Mouse (Mus musculus): ENCODE data around the gene Ptcra.
A peak's percentile ranks its signal among the peaks of the same experiment; 100 is the strongest.

Gene Ptcra

DNA sequence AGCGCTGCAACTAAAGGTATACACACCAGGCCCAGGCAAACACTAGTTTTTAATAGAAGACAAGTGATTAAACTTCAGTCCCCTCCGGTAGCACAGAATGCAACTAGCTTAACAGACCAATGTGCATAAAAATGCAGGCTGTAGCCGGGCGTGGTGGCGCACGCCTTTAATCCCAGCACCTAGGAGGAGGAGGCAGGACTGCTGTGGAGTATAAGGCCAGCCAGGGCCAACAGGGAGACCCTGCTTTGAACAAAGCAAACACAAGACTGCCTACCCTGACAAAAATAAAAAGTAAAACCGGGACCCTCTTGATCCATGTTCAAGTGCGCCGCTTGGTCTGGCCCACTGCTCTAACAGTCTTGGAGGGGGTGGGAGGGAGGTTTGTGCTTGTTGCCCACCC is 11.6 kb upstream of the Ptcra start:
- TF ChIP-seq POU5F1 (IDR thresholded peaks at IDR 0.05; ENCODE audit: borderline replicate concordance, low read length) (no peak), CTCF (conservative IDR thresholded peaks at IDR 0.05; ENCODE audit: low read length) (no peak), NANOG (IDR thresholded peaks at IDR 0.05; ENCODE audit: borderline replicate concordance, low read length) (no peak)

DNA sequence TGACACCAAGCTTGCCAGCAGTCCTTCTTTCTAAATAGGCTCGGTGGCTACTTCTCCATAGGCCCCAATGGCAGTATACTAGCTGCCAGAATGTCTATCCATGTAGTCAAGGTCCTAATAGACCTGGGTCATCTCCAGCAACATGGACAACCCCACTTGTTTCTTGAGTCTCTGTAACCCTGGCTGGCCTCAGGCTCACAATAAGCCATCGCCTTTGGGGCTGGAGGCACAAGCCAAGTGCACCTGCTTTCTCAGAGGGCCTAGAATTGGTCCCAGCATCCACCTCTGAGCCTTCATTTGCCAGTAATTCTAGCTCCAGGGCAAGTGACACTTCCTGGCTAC is 10.6 kb upstream of the Ptcra start:
- Histone ChIP-seq H3K9me3 (ENCODE audit: low read length) (no peaks in the 10 kb centered on the region), H3K4me3 (replicated peaks; ENCODE audit: low read length) (peak overlapping the region; percentile 98), H3K4me1 (replicated peaks; ENCODE audit: low read depth, low read length) (peaks cover 66% of the 10 kb centered on the region), H3K27me3 (ENCODE audit: insufficient read depth, low read length) (peaks cover 5% of the 10 kb centered on the region; the same call in 1 of the 2 replicates), H3K36me3 (ENCODE audit: insufficient read depth, low read length) (peaks cover 53% of the 10 kb centered on the region)
- TF ChIP-seq CTCF (conservative IDR thresholded peaks at IDR 0.05; ENCODE audit: low read length) (no peak), NANOG (IDR thresholded peaks at IDR 0.05; ENCODE audit: borderline replicate concordance, low read length) (no peak), POU5F1 (IDR thresholded peaks at IDR 0.05; ENCODE audit: borderline replicate concordance, low read length) (no peak)

More for the DNA sequence above, 11.6 kb upstream of the Ptcra start:
- no peaks in the 10 kb centered on the region for H3K9me3 ChIP-seq (ENCODE audit: low read length)
- peaks cover 75% of the 10 kb centered on the region for H3K4me1 ChIP-seq (replicated peaks; ENCODE audit: low read depth, low read length)
- peaks cover 62% of the 10 kb centered on the region for H3K36me3 ChIP-seq (ENCODE audit: insufficient read depth, low read length)
- peaks cover 3% of the 10 kb centered on the region; the same call in 1 of the 2 replicates for H3K27me3 ChIP-seq (ENCODE audit: insufficient read depth, low read length)
- no peak overlapping the region for H3K4me3 ChIP-seq (replicated peaks; ENCODE audit: low read length)

DNA sequence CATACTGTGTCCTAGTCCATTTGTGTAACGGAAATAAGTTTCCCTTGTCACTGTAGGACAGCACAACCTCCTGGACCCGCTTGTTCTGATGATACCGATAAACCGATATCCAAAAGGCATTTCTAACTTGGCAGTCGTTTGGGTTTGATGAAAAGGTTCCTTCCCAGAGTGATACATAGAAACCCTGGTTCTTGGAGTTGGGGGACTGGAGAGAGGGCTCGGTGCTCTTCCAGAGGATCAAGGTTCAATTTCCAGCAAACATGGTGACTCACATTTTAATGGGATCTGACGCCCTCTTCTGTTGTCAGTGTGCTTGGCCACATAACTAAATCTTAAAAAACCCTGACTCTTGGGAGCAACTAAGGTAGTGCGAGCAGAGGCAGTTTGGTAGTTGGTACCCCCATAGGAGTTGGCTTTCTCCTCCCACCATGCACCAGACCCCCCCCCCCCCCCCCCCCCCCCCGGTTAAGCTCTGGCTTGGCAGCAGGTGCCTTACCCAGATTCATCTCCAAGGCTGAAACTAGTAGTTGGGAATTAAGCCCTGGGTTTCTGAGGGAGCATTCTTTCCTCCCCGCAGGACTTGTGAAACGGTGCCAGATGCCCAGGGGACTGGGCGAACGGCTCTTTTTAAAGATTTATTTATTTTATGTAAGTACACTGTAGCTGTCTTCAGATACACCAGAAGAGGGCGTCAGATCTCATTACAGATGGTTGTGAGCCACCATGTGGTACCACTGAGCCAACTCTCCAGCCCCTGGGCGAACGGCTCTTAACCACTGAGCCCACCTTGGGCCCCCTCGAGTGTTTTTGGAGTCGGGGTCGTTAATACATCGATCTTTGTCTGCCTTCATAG is 10.0 kb upstream of the Ptcra start:
- Histone ChIP-seq H3K27me3 (ENCODE audit: insufficient read depth, low read length) (peaks cover 5% of the 10 kb centered on the region; the same call in 1 of the 2 replicates), H3K9me3 (ENCODE audit: low read length) (no peaks in the 10 kb centered on the region), H3K4me1 (replicated peaks; ENCODE audit: low read depth, low read length) (peaks cover 60% of the 10 kb centered on the region), H3K36me3 (ENCODE audit: insufficient read depth, low read length) (peaks cover 47% of the 10 kb centered on the region), H3K4me3 (replicated peaks; ENCODE audit: low read length) (peak overlapping the region; percentile 98)
- no peak for TF ChIP-seq POU5F1 (IDR thresholded peaks at IDR 0.05; ENCODE audit: borderline replicate concordance, low read length)
- TF ChIP-seq CTCF (conservative IDR thresholded peaks at IDR 0.05; ENCODE audit: low read length), result peak; percentile 5; the same call in 1 of the 2 replicates
- no peak for TF ChIP-seq NANOG (IDR thresholded peaks at IDR 0.05; ENCODE audit: borderline replicate concordance, low read length)

DNA sequence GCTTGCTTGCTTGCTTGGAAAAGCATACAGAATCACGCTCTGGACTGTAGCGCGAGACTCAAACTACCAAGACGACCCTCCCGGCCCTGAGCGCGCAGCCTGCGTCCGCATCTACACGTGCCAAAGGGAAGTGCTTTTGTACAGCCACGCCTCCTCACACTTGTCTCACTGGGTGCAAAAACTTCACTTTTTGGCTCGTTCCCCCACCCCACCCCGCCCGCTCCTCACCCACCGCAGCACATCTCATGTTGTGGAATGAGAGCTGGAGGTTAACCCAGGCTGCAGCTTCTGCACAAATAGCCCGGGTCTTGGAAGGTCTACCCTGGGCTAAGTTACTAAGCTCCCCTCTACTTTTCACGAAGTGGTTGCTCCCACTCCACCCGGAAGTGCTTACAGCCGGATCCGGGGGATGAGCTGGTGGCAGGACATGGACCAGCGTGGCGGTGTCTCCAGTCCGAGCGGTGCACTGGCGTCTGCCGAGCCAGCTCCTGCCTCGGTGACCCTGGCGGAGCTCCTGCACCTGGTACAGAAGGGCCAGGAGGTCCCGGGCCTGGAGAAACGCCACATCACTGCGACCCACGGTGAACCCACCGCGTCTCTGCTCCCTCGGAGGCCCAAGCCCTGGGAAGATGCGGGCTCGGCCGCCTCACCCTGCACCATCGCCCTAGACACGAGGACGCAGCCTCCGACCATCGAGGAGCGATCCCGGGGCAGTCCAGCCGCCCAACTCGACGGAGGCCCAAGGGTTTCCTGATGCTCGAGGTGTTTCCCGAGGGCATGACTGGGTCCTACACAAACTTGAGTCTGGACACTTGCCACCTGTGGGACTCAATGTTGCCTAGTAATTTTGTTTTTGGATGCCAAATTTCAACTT is 9.1 kb upstream of the Ptcra start, which contains the start of gene 2310039H08Rik:
Gene 2310039H08Rik, plus strand, starts transcription at position 232 of the 874 bp plus-strand sequence.
- H3K9me3 ChIP-seq (ENCODE audit: low read length), result no peaks in the 10 kb centered on the region
- peaks cover 38% of the 10 kb centered on the region for H3K36me3 ChIP-seq (ENCODE audit: insufficient read depth, low read length)
- H3K27me3 ChIP-seq (ENCODE audit: insufficient read depth, low read length), result peaks cover 5% of the 10 kb centered on the region; the same call in 1 of the 2 replicates
- H3K4me1 ChIP-seq (replicated peaks; ENCODE audit: low read depth, low read length), result peaks cover 59% of the 10 kb centered on the region
- H3K4me3 ChIP-seq (replicated peaks; ENCODE audit: low read length), result peak within 1 kb of the TSS; percentile 98
- TF ChIP-seq NANOG (IDR thresholded peaks at IDR 0.05; ENCODE audit: borderline replicate concordance, low read length) (no peak), CTCF (conservative IDR thresholded peaks at IDR 0.05; ENCODE audit: low read length) (no peak), POU5F1 (IDR thresholded peaks at IDR 0.05; ENCODE audit: borderline replicate concordance, low read length) (no peak)

DNA sequence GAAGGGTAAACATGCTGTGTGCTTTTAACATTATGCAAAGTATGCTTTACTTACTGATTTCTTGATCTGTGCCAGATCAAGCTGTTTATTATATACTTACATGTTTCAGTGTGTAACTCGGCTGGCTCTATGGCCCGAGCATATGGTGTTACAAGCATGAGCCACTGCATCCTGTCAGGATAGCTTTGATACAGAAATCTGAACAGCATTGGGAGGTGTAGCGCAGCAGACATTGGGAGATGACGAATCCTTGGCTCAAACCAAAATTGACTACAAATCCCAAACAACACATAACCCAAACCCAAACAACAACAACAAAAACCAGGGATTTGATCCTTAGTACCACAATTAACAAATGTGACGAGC is 8.5 kb upstream of the Ptcra start:
- peaks cover 5% of the 10 kb centered on the region; the same call in 1 of the 2 replicates for H3K27me3 ChIP-seq (ENCODE audit: insufficient read depth, low read length)
- no peaks in the 10 kb centered on the region for H3K9me3 ChIP-seq (ENCODE audit: low read length)
- TF ChIP-seq NANOG (IDR thresholded peaks at IDR 0.05; ENCODE audit: borderline replicate concordance, low read length) (no peak), CTCF (conservative IDR thresholded peaks at IDR 0.05; ENCODE audit: low read length) (no peak), POU5F1 (IDR thresholded peaks at IDR 0.05; ENCODE audit: borderline replicate concordance, low read length) (no peak)
- H3K36me3 ChIP-seq (ENCODE audit: insufficient read depth, low read length), result peaks cover 32% of the 10 kb centered on the region
- peaks cover 55% of the 10 kb centered on the region for H3K4me1 ChIP-seq (replicated peaks; ENCODE audit: low read depth, low read length)
- H3K4me3 ChIP-seq (replicated peaks; ENCODE audit: low read length), result peak overlapping the region; percentile 98

DNA sequence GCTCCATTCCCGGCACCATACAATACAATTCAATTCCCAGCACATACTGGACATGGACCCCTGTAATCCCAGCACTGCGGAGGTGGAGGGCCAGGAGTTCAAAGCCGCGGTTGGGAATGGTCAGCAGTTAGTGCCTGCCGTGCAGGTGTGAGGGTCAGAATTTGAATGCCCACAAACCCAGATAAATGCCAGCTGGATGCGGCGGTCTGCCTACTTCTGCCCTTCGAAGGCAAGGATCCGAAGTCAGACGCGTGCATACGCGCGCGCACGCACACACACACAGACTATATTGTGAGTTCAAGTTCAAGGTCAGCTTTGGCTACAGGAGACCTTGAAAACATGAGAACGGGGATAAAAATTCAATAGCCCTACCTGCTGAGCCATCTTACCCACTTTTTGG is 8.1 kb upstream of the Ptcra start:
- no peak for TF ChIP-seq CTCF (conservative IDR thresholded peaks at IDR 0.05; ENCODE audit: low read length)
- no peak for TF ChIP-seq POU5F1 (IDR thresholded peaks at IDR 0.05; ENCODE audit: borderline replicate concordance, low read length)
- TF ChIP-seq NANOG (IDR thresholded peaks at IDR 0.05; ENCODE audit: borderline replicate concordance, low read length), result no peak
- Histone ChIP-seq H3K4me3 (replicated peaks; ENCODE audit: low read length) (peak overlapping the region; percentile 98), H3K9me3 (ENCODE audit: low read length) (no peaks in the 10 kb centered on the region), H3K4me1 (replicated peaks; ENCODE audit: low read depth, low read length) (peaks cover 55% of the 10 kb centered on the region), H3K27me3 (ENCODE audit: insufficient read depth, low read length) (peaks cover 5% of the 10 kb centered on the region; the same call in 1 of the 2 replicates), H3K36me3 (ENCODE audit: insufficient read depth, low read length) (peaks cover 28% of the 10 kb centered on the region)

DNA sequence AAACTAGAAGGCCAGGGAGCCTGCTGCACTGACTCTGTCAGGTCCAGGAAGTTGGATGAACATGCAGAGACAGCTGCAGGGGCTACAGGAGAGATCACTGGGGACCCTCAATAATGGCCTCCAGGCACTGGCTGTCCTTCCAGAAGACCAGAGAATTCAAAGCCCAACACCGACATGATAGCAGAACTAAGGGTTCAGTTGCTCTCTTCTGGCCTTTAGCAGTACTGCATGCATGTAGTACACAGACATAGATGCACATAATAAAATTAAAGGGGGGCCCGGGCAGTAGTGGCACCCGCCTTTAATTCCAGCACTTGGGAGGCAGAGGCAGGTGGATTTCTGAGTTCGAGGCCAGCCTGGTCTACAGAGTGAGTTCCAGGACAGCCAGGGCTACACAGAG is 7.5 kb upstream of the Ptcra start:
- TF ChIP-seq POU5F1 (IDR thresholded peaks at IDR 0.05; ENCODE audit: borderline replicate concordance, low read length) (no peak), NANOG (IDR thresholded peaks at IDR 0.05; ENCODE audit: borderline replicate concordance, low read length) (no peak), CTCF (conservative IDR thresholded peaks at IDR 0.05; ENCODE audit: low read length) (peak; percentile 16; the same call in 1 of the 2 replicates)
- Histone ChIP-seq H3K4me3 (replicated peaks; ENCODE audit: low read length) (no peak overlapping the region), H3K9me3 (ENCODE audit: low read length) (no peaks in the 10 kb centered on the region), H3K36me3 (ENCODE audit: insufficient read depth, low read length) (peaks cover 22% of the 10 kb centered on the region), H3K4me1 (replicated peaks; ENCODE audit: low read depth, low read length) (peaks cover 51% of the 10 kb centered on the region), H3K27me3 (ENCODE audit: insufficient read depth, low read length) (peaks cover 5% of the 10 kb centered on the region; the same call in 1 of the 2 replicates)

DNA sequence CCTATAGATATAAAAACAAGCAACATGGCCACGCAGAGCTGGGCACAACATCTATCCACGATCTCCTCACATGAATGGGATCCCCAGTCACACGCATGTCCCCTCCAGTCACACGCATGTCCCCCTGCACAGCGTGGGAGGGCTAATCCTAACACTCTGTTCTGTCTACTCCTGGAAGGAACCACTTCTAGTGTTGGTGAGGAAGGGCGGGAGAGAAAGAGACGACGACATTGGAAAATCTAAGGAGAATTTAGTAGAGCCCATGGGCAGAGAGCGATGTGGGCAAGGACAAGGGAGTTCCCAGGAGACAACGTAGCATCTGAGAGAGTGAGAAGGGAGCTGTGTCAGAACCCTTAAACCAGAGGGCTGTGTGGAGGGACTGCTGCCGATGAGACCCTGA is 7.0 kb upstream of the Ptcra start:
- Histone ChIP-seq H3K4me3 (replicated peaks; ENCODE audit: low read length) (no peak overlapping the region), H3K4me1 (replicated peaks; ENCODE audit: low read depth, low read length) (peaks cover 46% of the 10 kb centered on the region), H3K36me3 (ENCODE audit: insufficient read depth, low read length) (peaks cover 17% of the 10 kb centered on the region), H3K9me3 (ENCODE audit: low read length) (no peaks in the 10 kb centered on the region), H3K27me3 (ENCODE audit: insufficient read depth, low read length) (peaks cover 5% of the 10 kb centered on the region; the same call in 1 of the 2 replicates)
- TF ChIP-seq NANOG (IDR thresholded peaks at IDR 0.05; ENCODE audit: borderline replicate concordance, low read length), result no peak
- TF ChIP-seq POU5F1 (IDR thresholded peaks at IDR 0.05; ENCODE audit: borderline replicate concordance, low read length), result no peak
- no peak for TF ChIP-seq CTCF (conservative IDR thresholded peaks at IDR 0.05; ENCODE audit: low read length)
